Mouse (Mus musculus) stomach, postnatal 0 days (tissue): ENCODE measurements around the gene Tipin.

ENCODE experiments used
- CTCF ChIP-seq: IDR thresholded peaks from 2 replicates; pipeline ENCODE4 v1.5.1; 2016; ENCODE audit warnings: antibody characterized with exemption, low read depth, mild to moderate bottlenecking, moderate library complexity
- EP300 ChIP-seq: optimal IDR thresholded peaks from 2 replicates; pipeline ENCODE3; 2016; ENCODE audit warnings: antibody characterized with exemption

- TF ChIP-seq CTCF (no peak), EP300 (no peak)
Measured at GRCm38 (mm10) chr9:64256204-64256603, 25.2 kb upstream of the Tipin start.
